Mouse (Mus musculus): ENCODE data around the gene Pkd1l1. TPM values are rescaled to one million over a fixed set of nuclear protein-coding genes. Genes with fewer than 3 reads are reported as not detected.

Pkd1l1 gene
- polyA plus RNA-seq (2011; ENCODE audit: insufficient read depth, insufficient read length, low replicate concordance, missing spikeins), result 0.38 and 0.45 TPM in 2 replicates

- 80% methylated on average over 3 of the region's 3 CpGs for WGBS
- Histone ChIP-seq H3K4me3 (replicated peaks; ENCODE audit: control insufficient read depth, low read depth, low read length) (no peak within 1 kb of the TSS), H3K27ac (ENCODE audit: control insufficient read depth, insufficient read depth, low read depth, low read length, poor library complexity) (no peak within 1 kb of the TSS), H3K4me1 (ENCODE audit: control insufficient read depth, insufficient read depth, low read length) (no peaks in the 10 kb centered on the region; the same call in 1 of the 2 replicates)
- TF ChIP-seq POLR2A (IDR thresholded peaks at IDR 0.05; ENCODE audit: borderline replicate concordance, control insufficient read depth, low read depth, low read length) (no peak), CTCF (IDR thresholded peaks at IDR 0.05; ENCODE audit: control insufficient read depth, insufficient read depth, low read length) (no peak)
Measured at GRCm38 (mm10) chr11:8973166-8973565, at the start of gene Pkd1l1. Gene Pkd1l1 (minus strand): TSS chr11:8973266.

- no peaks in the 10 kb centered on the region for H3K4me1 ChIP-seq (ENCODE audit: control insufficient read depth, insufficient read depth, low read length)
- WGBS, result 86% methylated on average over 5 of the region's 5 CpGs
- TF ChIP-seq CTCF (IDR thresholded peaks at IDR 0.05; ENCODE audit: control insufficient read depth, insufficient read depth, low read length), result no peak
- no peak for TF ChIP-seq POLR2A (IDR thresholded peaks at IDR 0.05; ENCODE audit: borderline replicate concordance, control insufficient read depth, low read depth, low read length)
- no peak overlapping the region for H3K4me3 ChIP-seq (replicated peaks; ENCODE audit: control insufficient read depth, low read depth, low read length)
- no peak overlapping the region for H3K27ac ChIP-seq (ENCODE audit: control insufficient read depth, insufficient read depth, low read depth, low read length, poor library complexity)
Measured at GRCm38 (mm10) chr11:9020207-9020606, 47.1 kb upstream of the Pkd1l1 start.

- Histone ChIP-seq H3K4me3 (replicated peaks; ENCODE audit: control insufficient read depth, low read depth, low read length) (no peak overlapping the region), H3K4me1 (ENCODE audit: control insufficient read depth, insufficient read depth, low read length) (no peaks in the 10 kb centered on the region), H3K27ac (ENCODE audit: control insufficient read depth, insufficient read depth, low read depth, low read length, poor library complexity) (no peak overlapping the region)
- 68% methylated on average over 6 of the region's 6 CpGs for WGBS
- TF ChIP-seq CTCF (IDR thresholded peaks at IDR 0.05; ENCODE audit: control insufficient read depth, insufficient read depth, low read length), result no peak
- TF ChIP-seq POLR2A (IDR thresholded peaks at IDR 0.05; ENCODE audit: borderline replicate concordance, control insufficient read depth, low read depth, low read length), result no peak
Measured at GRCm38 (mm10) chr11:9018491-9019267, 45.6 kb upstream of the Pkd1l1 start.

- no peak overlapping the region for H3K4me3 ChIP-seq (replicated peaks; ENCODE audit: control insufficient read depth, low read depth, low read length)
- 74% methylated on average over 3 of the region's 3 CpGs for WGBS
- H3K4me1 ChIP-seq (ENCODE audit: control insufficient read depth, insufficient read depth, low read length), result no peaks in the 10 kb centered on the region
- no peak overlapping the region for H3K27ac ChIP-seq (ENCODE audit: control insufficient read depth, insufficient read depth, low read depth, low read length, poor library complexity)
- TF ChIP-seq POLR2A (IDR thresholded peaks at IDR 0.05; ENCODE audit: borderline replicate concordance, control insufficient read depth, low read depth, low read length) (no peak), CTCF (IDR thresholded peaks at IDR 0.05; ENCODE audit: control insufficient read depth, insufficient read depth, low read length) (no peak)
Measured at GRCm38 (mm10) chr11:9014740-9015139, 41.7 kb upstream of the Pkd1l1 start.

GRCm38 (mm10) chr11:9011348-9011747 lies 38.3 kb upstream of the Pkd1l1 start:
- no peak for TF ChIP-seq POLR2A (IDR thresholded peaks at IDR 0.05; ENCODE audit: borderline replicate concordance, control insufficient read depth, low read depth, low read length)
- no peak for TF ChIP-seq CTCF (IDR thresholded peaks at IDR 0.05; ENCODE audit: control insufficient read depth, insufficient read depth, low read length)
- no peaks in the 10 kb centered on the region for H3K4me1 ChIP-seq (ENCODE audit: control insufficient read depth, insufficient read depth, low read length)
- H3K4me3 ChIP-seq (replicated peaks; ENCODE audit: control insufficient read depth, low read depth, low read length), result peak overlapping the region; percentile 91
- WGBS, result 0% methylated on average over 3 of the region's 3 CpGs
- no peak overlapping the region for H3K27ac ChIP-seq (ENCODE audit: control insufficient read depth, insufficient read depth, low read depth, low read length, poor library complexity)

GRCm38 (mm10) chr11:9010853-9011339 lies 37.8 kb upstream of the Pkd1l1 start, which contains the start of gene Hus1:
Gene Hus1 (minus strand): TSS chr11:9011191.
- WGBS, result under 1% methylated on average over 43 of the region's 43 CpGs
- H3K4me3 ChIP-seq (replicated peaks; ENCODE audit: control insufficient read depth, low read depth, low read length), result peak within 1 kb of the TSS; percentile 91
- no peak for TF ChIP-seq CTCF (IDR thresholded peaks at IDR 0.05; ENCODE audit: control insufficient read depth, insufficient read depth, low read length)
- TF ChIP-seq POLR2A (IDR thresholded peaks at IDR 0.05; ENCODE audit: borderline replicate concordance, control insufficient read depth, low read depth, low read length), result peak; percentile 90
- peak within 1 kb of the TSS; percentile 57 for H3K27ac ChIP-seq (ENCODE audit: control insufficient read depth, insufficient read depth, low read depth, low read length, poor library complexity)
- H3K4me1 ChIP-seq (ENCODE audit: control insufficient read depth, insufficient read depth, low read length), result no peaks in the 10 kb centered on the region

- Histone ChIP-seq H3K4me3 (replicated peaks; ENCODE audit: control insufficient read depth, low read depth, low read length) (peak overlapping the region; percentile 91), H3K4me1 (ENCODE audit: control insufficient read depth, insufficient read depth, low read length) (no peaks in the 10 kb centered on the region), H3K27ac (ENCODE audit: control insufficient read depth, insufficient read depth, low read depth, low read length, poor library complexity) (peak overlapping the region; percentile 57)
- WGBS, result 0% methylated on average over 7 of the region's 7 CpGs
- TF ChIP-seq CTCF (IDR thresholded peaks at IDR 0.05; ENCODE audit: control insufficient read depth, insufficient read depth, low read length), result no peak
- TF ChIP-seq POLR2A (IDR thresholded peaks at IDR 0.05; ENCODE audit: borderline replicate concordance, control insufficient read depth, low read depth, low read length), result no peak
Measured at GRCm38 (mm10) chr11:9010416-9010815, 37.4 kb upstream of the Pkd1l1 start.

GRCm38 (mm10) chr11:9008761-9009160 lies 35.7 kb upstream of the Pkd1l1 start:
- no peak overlapping the region for H3K4me3 ChIP-seq (replicated peaks; ENCODE audit: control insufficient read depth, low read depth, low read length)
- 90% methylated on average over 5 of the region's 5 CpGs for WGBS
- H3K27ac ChIP-seq (ENCODE audit: control insufficient read depth, insufficient read depth, low read depth, low read length, poor library complexity), result no peak overlapping the region
- TF ChIP-seq CTCF (IDR thresholded peaks at IDR 0.05; ENCODE audit: control insufficient read depth, insufficient read depth, low read length) (no peak), POLR2A (IDR thresholded peaks at IDR 0.05; ENCODE audit: borderline replicate concordance, control insufficient read depth, low read depth, low read length) (no peak)
- no peaks in the 10 kb centered on the region for H3K4me1 ChIP-seq (ENCODE audit: control insufficient read depth, insufficient read depth, low read length)

Measured in bone marrow, adult 2 months (tissue).